ENCODE assay signal across 23 mouse cellular contexts in genomic region chr15:95068023-95068422, GRCm38 (mm10).
"Had no signal": no experiment of that assay in that cellular context is flagged by ENCODE, and none has a peak within 500 bp of the region (broad histone marks: within the 10 kb centered on the region; RNA-seq: fewer than 3 reads in every experiment).

No protein-coding gene starts in this region.

- H3K4me1 ChIP-seq: kidney, embryonic 15.5 days; limb, embryonic 15.5 days; liver, embryonic 12.5 days; liver, embryonic 15.5 days; lung, embryonic 15.5 days; megakaryocyte, embryonic 14.5 days; stomach, embryonic 15.5 days had no signal

- H3K27ac ChIP-seq: kidney, embryonic 15.5 days; limb, embryonic 12.5 days; limb, embryonic 15.5 days; liver, embryonic 12.5 days; liver, embryonic 15.5 days; lung, embryonic 15.5 days; midbrain, embryonic 10.5 days; midbrain, embryonic 13.5 days; neural tube, embryonic 13.5 days; stomach, embryonic 15.5 days had no signal

- DNase-seq: kidney, adult 8-10 months; kidney, postnatal 10 days; kidney, postnatal 36 days; left cerebral cortex, postnatal 4 days; lung, adult 18-20 months; lung, postnatal 10 days; lung, postnatal 36 days; retina, postnatal 1 day; right cerebral cortex, postnatal 25 days; spleen, adult 18-20 months; thymus, postnatal 25 days had no signal

- H3K4me3 ChIP-seq: kidney, embryonic 15.5 days; limb, embryonic 12.5 days; limb, embryonic 15.5 days; liver, embryonic 12.5 days; liver, embryonic 15.5 days; lung, embryonic 15.5 days; megakaryocyte, embryonic 14.5 days; midbrain, embryonic 10.5 days; midbrain, embryonic 13.5 days; myocyte; neural tube, embryonic 13.5 days; stomach, embryonic 15.5 days had no signal
